Mouse (Mus musculus): ENCODE results near the gene Hoxb8. TPM values are rescaled to one million over a fixed set of nuclear protein-coding genes. Genes with fewer than 3 reads are reported as not detected.

Hoxb8 gene
- total RNA-seq, 2 experiments from 2014 or later: 59.4 to 80.5 TPM

DNA sequence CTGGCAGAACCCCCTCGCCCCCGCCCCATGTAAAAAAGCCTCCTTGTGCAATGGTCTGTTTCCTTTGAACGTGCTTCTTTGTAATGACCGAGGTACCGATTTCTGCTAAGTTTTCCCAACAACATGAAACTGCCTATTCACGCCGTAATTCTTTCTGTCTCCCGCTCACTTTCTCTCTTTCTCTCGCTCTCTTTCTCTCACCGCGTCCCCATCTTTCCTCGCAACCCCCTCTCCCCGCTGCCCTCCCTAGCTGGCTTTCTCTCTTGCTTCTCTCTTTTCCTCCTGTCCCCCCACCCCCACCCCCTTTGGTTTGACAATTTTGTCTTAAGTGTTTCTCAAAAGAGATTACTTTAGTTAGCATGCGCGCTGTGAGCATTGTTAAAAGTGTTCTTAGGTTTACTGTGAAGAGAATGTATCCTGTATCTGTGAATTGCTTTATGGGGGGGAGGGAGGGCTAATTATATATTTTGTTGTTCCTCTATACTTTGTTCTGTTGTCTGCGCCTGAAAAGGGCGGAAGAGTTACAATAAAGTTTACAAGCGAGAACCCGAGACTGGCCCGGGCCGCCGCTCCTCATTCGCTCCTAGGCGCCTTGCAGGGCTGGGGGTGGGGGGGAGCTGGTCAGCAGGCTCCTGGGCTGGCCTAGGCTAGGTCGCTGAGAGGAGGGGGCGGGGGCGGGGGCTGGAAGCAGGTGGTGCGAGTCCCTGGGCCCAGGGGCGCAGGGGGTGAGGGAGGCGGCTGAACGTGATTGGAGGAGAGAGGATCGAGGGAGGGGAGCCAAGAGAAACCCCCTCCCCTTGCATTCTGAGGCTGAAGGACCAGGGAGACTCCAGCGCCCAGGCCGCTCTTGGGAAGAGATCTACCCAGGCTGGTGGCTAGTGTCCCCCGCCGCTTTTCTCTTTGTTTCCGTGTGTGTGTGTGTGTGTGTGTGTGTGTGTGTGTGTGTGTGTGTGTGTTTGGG, 3.3 kb downstream of the Hoxb8 start:
- peak; percentile 86 to 87 for DNase-seq

DNA sequence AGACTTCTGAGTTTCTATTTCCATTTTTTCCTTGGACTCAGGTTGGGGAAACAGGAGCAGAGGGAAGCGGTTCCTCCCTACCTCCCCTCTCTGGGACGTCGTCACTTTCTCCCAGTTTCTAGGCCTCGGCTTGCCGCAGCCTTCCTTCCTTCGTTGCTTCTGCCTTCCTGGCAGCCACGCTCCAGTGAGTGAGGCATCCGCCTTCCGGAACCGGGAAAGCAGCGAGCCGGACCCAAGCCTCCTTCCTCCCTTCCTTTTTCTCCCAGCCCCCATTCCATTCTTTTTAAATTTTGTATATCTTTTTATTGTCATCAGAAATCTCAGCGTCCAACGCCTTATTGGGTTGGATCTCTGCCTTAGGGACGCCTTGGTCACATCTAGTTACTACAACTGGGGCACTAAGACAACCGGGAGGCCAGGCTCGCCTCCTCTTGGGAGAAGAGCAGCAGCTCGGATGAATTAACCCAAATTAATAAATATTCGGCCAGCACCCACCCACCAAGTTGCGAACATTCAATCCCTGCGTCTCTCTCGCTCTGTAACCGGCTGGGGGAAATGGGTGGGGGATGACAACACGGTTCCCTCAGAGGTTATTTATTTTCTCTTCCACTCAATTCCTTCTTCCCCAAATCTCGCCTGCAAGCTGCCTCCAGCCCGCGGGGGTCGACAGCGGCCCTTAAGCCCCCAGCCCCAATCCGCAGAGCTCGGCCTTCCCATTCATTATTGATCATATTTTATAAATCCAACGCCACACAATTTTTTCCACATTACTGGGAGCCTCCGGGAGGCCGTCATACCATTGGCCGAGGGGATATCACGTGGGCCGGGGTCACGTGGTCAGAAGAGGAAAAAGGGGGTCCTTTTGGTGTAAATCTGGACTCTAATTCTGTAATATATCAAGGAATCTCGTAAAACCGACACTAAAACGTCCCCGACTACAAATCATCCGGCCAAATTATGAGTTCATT, 4.3 kb downstream of the Hoxb8 start, which contains the start of gene Hoxb7:
TSS of gene Hoxb7 (plus strand) at position 853 of the 968 bp plus-strand sequence.
- peak; percentile 93 to 94 for DNase-seq

DNA sequence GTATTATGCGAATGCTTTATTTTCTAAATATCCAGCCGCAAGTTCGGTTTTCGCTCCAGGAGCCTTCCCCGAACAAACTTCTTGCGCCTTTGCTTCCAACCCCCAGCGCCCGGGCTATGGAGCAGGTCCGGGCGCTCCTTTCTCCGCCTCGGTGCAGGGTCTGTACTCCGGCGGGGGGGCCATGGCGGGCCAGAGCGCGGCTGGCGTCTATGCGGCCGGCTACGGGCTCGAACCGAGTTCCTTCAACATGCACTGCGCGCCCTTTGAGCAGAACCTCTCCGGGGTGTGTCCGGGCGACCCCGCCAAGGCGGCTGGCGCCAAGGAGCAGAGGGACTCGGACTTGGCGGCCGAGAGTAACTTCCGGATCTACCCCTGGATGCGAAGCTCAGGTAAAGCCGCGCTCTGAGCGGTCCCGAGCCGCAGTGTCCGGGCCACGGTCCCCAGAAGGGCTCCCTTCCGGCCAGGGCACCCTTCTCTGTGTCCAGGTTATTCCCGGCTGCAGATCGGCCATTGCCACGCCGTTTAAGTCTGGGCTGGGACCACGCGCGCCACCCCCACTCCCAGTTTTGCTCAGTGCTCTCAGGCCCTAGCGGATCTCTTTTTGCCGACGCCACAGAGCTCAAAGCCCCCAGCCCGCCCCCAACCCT, 5.2 kb downstream of the Hoxb8 start:
- peak; percentile 63 to 72 for DNase-seq

DNA sequence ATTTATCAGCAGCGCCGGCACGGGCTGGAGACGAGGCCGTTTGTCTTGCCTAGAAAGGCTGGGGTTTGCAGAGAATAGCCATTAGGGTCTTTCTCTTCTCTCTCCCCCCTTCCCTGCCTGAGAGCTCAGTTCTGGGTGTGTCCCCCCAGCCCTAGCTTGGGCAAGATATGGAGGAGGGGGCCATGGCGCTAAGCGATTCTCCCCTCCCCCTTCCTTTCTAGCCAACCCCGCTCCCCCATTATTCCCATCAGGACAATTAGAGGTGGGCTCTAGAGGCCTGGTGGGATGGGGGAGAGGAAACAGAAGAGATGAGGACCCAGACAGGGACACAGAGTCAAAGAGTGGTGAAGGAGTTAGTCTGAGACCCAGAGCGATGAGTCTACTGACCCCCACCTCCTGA, 5.7 kb downstream of the Hoxb8 start:
- DNase-seq: peak in 1 of 2 experiments; percentile 20

DNA sequence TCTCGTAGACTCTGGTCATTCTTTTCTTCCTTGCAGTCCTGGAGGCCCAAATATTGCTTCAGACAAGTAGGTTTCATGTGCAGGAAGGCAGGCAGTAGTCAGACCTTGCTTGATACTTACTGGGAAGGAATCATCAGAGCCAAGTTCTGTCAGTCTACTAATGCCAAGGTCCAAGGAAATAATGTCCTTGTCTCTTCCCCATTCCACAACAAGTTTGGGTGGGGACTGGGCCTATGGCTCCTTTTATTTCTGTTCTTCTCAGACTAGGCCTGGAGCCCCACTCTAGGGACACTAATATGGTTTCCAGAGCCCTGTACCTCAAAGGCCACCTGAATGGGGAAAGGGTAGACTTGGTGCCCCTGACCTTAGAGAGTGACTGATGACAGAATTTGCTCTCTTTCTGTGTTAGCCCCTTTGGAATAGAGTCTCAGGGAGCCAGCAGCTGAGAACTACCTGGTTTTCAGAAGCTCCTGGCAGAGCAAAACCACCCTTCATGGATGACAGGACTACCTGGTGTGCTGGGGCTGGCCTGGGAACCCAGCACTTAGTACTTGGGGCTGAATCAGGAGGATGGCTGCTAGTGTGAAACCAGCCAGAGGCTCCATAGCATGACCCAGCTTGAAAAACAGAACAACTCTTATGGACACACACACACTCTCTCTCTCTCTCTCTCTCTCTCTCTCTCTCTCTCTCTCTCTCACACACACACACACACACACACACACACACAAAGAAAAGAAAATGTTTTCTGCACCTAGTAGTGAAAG, 6.9 kb downstream of the Hoxb8 start:
- DNase-seq: peak in 1 of 2 experiments; percentile 23

DNA sequence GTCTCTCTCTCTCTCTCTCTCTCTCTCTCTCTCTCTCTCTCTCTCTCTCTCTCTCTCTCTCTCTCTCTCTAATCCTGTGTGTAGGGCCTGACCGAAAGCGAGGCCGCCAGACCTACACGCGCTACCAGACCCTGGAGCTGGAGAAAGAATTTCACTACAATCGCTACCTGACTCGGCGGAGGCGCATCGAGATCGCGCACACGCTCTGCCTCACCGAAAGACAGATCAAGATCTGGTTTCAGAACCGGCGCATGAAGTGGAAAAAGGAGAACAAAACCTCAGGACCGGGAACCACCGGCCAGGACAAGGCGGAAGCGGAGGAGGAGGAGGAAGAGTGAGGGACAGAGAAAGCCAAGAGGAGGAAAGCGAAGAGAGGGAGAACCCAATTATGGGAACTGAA, 7.6 kb downstream of the Hoxb8 start:
- DNase-seq: peak in 1 of 2 experiments; percentile 32

DNA sequence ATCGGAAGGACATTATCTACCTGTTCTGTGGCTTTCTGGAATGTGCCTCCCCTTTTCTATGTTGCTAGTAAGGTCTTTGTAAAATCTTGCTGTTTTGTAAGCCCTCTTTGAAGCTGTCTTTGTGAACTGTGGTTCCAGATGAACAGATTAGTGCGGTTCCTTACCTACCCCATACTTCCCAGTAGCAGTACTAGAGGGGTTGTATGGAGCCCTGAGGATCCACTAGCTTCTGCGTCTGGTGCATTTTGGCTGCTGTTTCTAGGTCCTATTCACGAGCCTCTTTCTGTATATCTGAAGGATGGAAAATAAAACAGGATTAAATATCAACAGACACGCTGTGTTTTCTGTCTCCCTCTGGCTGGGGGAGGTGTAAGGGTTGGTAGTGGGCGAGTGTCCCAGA, 8.1 kb downstream of the Hoxb8 start:
- no peak for DNase-seq

DNA sequence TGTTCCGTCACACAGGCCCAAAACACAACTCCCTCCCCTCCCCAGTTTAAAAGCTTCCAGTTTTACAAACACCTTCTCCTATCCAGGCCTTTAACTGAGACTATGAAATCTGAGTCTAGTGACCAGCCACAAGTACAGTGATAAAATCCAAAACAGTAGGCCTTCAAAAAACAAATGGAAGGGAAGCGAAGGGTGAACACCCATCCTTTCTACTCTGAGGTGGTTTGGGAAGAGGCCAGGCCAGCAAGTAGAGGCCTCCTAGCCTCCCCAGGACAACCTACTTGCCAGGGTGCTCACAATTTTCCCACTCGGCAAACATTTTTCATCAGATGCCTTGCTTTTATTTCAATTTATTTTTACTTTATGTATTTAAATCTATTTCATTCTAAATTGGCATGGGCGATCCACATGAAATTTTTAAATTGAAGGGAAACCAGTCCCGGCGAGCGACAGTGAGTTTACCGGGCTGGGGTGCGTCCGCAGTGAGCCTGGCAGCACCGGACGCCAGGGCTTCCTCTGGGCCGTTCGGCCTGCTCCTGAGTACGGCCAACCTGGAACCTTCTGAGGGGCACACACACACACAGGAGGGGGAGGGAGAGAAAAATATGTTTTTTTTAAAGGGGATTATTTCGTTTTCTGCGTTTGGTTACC, 9.1 kb downstream of the Hoxb8 start:
- no peak for DNase-seq

DNA sequence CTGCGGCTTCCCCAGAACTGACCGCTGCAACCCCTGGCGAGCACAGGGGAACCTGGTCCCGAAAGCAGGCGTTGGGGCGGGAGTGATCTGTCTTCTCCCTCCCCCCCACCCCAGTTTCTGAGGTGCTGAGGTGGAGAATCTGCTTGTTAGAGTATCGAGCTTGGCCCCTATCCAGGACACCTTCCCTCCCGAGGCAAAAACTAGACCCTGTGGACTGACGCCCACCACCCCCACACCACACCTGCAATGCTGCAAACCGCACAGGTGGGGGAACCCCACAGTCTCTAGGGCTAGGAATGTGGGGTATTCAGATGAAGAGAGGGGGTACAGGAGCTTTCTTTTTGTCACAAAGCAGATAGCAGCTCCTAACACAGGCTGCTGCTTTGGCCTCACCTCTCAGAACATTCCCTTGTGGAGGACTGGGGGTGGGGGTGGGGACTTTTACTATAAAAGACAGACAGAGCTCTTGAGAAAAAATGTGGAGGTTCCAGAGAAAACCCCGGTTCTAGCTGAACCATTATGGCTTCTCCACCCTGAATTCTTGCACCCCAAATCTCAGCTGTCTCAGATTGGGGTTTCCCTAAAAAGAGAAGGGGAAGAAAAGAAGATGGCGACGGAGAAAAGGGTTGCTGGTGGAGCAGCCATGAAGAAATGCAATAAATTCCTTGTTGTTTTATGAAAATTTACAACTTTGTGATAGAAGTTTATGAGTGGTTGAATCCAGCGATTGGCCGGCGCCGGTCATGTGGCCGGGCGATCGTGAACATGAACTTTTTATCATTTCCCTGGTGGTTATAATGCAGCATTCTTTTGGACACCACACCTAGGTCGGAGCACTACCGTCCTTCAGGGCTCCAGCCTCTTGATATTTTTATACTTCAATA, 10.2 kb downstream of the Hoxb8 start, which contains the start of gene Hoxb6:
TSS of gene Hoxb6 (plus strand) at position 796 of the 884 bp plus-strand sequence.
- peak; percentile 86 to 88 for DNase-seq

DNA sequence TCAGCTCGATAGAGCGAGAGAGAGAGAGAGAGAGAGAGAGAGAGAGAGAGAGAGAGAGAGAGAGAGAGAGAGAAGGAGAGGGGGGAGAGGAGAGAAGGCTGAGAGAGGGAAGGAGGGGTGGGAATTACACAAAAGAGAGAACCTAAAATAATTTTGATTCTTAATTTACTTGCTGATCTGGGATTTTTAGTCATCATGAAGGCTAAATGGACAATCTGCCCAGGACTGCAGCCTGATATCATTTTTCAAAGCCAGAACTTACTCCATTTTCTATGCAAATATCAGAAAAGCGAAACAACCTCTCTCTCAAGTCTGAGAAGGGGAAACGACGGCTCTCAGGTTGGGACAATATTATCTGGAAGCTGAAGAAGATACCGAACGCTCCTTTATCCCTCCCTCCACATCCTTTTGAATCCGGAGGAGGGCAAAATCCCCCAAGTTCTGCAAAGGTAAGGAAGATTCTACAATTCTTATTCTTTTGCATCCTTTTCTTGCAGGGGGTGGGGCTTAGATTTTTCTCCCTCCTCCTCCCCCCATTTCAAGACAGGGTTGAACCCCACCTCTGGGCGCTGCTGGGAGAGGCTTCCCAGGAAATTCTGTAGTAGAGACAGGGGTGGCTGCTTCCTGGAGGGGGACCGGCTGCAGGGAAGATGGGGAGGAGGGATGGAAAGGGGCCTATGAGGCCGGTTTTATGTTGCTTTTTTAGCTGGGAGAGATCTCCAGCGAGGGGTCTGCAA, 11.0 kb downstream of the Hoxb8 start:
- peak in 1 of 2 experiments; percentile 64 for DNase-seq

DNA sequence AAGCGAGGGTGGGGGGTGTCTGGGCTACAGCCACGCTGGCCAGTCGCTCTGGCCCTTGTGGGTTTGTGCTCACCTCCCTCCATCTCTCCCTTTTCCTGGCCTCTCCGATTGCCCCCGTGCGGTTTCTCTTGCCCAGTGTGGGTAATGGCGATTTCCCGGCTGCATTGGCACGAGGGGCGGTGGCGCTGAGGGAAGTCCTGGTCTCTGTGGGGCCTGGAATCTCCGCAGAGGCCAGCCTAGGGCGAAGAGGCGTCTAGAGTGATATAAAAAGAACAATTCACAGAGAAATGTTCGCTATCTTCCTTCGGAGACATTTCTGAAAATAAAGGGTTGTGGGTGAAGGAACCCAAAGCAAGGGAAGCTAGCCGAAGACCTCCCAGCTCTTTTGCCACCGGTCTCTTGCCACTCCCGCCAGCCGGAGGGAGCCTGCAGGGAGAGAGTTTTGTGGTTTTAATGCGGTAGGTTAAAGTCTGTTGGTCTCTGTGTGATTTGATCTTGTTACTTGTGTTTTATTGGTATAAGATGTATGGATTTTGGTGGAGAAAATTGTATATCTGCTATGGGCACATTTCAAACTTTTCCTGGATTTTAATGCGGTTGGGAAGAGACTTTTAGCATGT, 11.7 kb downstream of the Hoxb8 start:
- DNase-seq: no peak

DNA sequence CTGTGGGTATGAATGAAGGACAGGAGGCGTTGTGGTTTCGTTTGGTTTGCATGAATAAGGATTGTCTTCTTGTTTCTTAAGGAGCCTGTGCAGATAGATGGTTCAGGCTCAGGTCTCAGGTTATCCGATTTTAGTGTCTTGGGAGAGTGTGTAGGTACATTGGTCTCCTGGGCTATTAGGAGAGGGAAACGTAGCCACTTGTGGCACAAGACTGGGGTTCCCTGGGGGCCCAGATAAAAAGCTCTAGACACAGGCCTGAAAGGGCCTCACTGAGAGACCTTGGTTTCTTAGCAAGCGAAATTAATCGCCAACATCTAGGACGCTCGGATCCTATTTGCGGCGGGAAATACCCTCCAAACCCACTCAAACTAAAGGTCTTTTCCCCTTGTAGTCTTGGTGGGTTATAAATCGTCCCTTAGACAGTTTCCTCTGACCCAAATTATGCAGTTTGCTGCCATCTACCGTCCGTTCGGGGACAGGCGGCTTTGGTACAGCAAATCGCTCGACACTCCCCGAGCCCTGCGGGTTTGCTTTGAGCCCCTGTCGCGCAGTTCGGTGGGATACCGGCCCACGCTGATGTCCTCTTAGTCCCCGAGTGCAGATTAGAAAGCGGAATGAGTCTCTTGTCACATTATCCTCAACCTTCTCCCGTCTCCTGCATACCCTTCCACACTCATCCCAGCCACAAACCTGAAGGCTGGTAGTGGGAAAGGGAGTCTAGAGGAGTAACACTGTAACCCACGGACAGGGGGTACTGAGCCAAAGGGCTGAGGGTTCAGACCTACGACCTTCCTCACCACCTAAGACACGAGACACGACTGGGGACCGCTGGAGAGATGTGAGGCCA, 12.8 kb downstream of the Hoxb8 start:
- DNase-seq: peak; percentile 89 to 91

DNA sequence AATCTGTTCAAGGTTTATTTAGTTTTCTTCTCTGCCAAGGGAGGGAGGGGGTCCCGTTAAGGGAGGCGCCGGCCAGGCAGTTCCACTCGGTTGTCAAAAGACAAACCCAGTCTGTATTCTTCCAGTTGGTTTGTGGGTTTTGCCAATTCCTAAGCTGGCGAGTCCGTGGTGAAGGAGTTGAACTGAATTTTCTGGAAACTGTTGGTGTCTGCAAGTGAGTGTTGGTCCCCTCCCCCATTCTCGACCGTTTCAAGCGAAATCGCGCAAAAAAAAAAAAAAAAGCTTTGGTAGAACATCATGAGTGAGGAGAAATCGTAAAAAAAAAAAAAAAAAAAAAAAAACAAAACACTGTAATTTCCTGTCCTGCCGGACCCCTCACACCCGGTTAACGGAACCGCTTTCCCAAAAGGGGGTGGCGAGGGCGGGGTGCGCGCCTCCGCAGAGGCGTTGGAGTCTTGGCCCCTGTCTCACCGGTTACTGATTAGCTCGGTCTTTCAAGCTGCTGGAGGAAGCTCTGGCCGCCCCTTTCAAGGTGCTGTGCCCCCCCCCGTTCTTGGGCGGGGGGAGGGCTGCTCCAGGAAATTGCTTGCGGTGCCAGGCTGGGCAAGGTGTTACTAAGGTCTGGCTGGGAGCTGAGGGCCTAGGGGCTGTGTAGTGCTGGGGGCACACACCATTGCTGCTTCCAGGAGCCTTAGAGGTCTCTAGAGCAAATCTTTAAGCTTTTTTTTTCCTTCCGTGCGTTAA, 13.6 kb downstream of the Hoxb8 start:
- no peak for DNase-seq

DNA sequence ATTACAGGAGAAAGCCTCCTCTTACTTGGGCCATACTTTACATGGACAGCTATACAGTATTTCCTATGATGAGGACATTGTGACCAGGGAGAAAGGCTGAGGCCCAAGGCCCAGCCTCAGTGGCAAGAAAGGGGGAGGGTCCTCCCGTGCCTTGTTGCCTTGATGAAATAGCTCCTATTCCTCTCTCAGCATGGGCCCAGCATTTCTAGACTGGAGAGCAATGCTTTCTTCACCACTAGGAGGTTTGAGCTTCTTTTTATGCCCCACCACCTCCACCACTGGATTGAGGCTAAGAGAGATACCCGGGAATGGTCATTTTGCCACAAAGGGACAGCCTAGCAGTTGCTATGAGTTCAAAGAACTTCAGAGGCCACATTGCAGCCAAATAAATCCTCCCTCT, 15.3 kb downstream of the Hoxb8 start:
- DNase-seq: no peak

DNA sequence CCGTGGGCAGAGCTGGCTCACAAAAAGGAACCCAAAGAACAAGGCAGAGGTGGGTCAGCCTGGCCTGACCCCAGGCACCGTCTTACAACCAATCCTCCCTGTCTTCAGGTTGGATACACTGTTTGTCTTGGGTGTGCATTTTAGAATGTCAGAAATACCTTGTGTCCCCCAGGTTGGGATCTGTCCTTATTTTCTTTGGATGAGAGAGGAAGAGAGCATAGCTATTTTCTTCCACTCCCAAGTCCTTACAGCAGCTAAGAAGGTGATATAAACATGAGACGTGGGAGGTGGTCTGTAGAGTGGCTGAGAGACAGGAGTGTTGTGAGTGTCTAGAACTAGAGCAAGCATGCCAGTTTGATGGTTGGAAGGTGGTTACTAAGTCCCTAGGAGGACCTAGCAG, 15.7 kb downstream of the Hoxb8 start:
- DNase-seq: no peak

DNA sequence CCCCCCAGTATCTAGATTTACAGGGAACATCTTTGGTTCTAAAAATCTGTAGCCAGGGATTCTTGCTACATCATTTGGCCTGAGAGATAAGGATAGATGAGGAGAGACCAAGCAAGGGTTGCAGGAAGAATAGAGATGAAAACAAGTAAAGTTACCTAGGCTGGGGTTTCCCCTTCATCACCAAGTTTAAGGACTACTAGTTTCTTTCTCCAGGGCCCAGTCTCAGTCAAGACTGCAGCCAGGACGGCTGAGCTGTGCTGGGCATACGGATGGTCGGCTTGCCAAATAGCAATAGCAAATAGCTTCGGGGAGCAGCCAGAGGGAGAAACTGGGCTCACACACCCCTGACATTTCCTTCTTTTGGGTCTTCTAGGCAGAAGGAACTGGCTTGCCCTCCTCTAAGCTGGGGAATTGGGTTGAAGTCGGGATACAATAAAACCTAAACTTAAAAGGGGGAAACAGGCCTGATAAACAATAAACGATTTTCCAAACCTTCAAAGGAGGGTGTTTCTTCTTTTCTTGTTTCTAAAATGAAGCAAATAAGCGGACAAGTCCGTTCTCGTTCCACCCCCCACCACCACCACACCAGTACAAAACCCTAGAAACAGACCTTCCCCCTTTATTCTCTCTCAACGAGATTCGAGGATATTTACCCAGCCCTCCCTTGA, 16.4 kb downstream of the Hoxb8 start:
- DNase-seq: no peak

All from adrenal gland, postnatal 36 days (tissue).